Mouse (Mus musculus): ENCODE measurements at regions not wholly inside any gene's neighbourhood (a gene's known extent, or its start where the extent isn't known, plus 50 kb on each side); places are given as distances from the start of the nearest gene placed in this dataset.

GRCm38 (mm10) chr10:96924266-96924672, 307.5 kb downstream of the Btg1 start:
- TF ChIP-seq CTCF (IDR thresholded peaks at IDR 0.05; ENCODE audit: borderline replicate concordance, insufficient read depth, low read depth, low read length): no peak
- no peak for TF ChIP-seq POLR2A (IDR thresholded peaks at IDR 0.05; ENCODE audit: borderline replicate concordance, insufficient read depth, low read length)
- 94% methylated on average over 2 of the region's 2 CpGs for WGBS
- no peak for DNase-seq
- no peaks in the 10 kb centered on the region for H3K27me3 ChIP-seq (ENCODE audit: control insufficient read depth, insufficient read depth, low read length)
- no peak overlapping the region for H3K27ac ChIP-seq (ENCODE audit: insufficient read depth, low read length)
- H3K4me3 ChIP-seq (replicated peaks; ENCODE audit: insufficient read depth, low read depth, low read length): no peak overlapping the region
- H3K4me1 ChIP-seq (ENCODE audit: control insufficient read depth, insufficient read depth, low read length): no peaks in the 10 kb centered on the region

GRCm38 (mm10) chr10:96924722-96925121, 307.9 kb downstream of the Btg1 start:
- TF ChIP-seq POLR2A (IDR thresholded peaks at IDR 0.05; ENCODE audit: borderline replicate concordance, insufficient read depth, low read length): no peak
- no peak for TF ChIP-seq CTCF (IDR thresholded peaks at IDR 0.05; ENCODE audit: borderline replicate concordance, insufficient read depth, low read depth, low read length)
- no peaks in the 10 kb centered on the region for H3K4me1 ChIP-seq (ENCODE audit: control insufficient read depth, insufficient read depth, low read length)
- 89% methylated on average over 4 of the region's 4 CpGs for WGBS
- no peaks in the 10 kb centered on the region for H3K27me3 ChIP-seq (ENCODE audit: control insufficient read depth, insufficient read depth, low read length)
- H3K4me3 ChIP-seq (replicated peaks; ENCODE audit: insufficient read depth, low read depth, low read length): no peak overlapping the region
- no peak overlapping the region for H3K27ac ChIP-seq (ENCODE audit: insufficient read depth, low read length)
- no peak for DNase-seq

- no peak overlapping the region for H3K27ac ChIP-seq (ENCODE audit: insufficient read depth, low read length)
- H3K4me3 ChIP-seq (replicated peaks; ENCODE audit: insufficient read depth, low read depth, low read length): no peak overlapping the region
- no peaks in the 10 kb centered on the region for H3K4me1 ChIP-seq (ENCODE audit: control insufficient read depth, insufficient read depth, low read length)
- 86% methylated on average over 2 of the region's 2 CpGs for WGBS
- no peaks in the 10 kb centered on the region for H3K27me3 ChIP-seq (ENCODE audit: control insufficient read depth, insufficient read depth, low read length)
- no peak for DNase-seq
- TF ChIP-seq CTCF (IDR thresholded peaks at IDR 0.05; ENCODE audit: borderline replicate concordance, insufficient read depth, low read depth, low read length) (no peak), POLR2A (IDR thresholded peaks at IDR 0.05; ENCODE audit: borderline replicate concordance, insufficient read depth, low read length) (no peak)
Observed at GRCm38 (mm10) chr10:96925771-96926170, 309.0 kb downstream of the Btg1 start.

GRCm38 (mm10) chr10:96934661-96935060, 317.9 kb downstream of the Btg1 start:
- DNase-seq: peak; percentile 68 to 77
- Histone ChIP-seq H3K4me3 (replicated peaks; ENCODE audit: insufficient read depth, low read depth, low read length) (no peak overlapping the region), H3K27me3 (ENCODE audit: control insufficient read depth, insufficient read depth, low read length) (no peaks in the 10 kb centered on the region), H3K27ac (ENCODE audit: insufficient read depth, low read length) (no peak overlapping the region), H3K4me1 (ENCODE audit: control insufficient read depth, insufficient read depth, low read length) (no peaks in the 10 kb centered on the region)
- peak; percentile 64; the same call in 1 of the 2 replicates for TF ChIP-seq CTCF (IDR thresholded peaks at IDR 0.05; ENCODE audit: borderline replicate concordance, insufficient read depth, low read depth, low read length)
- no peak for TF ChIP-seq POLR2A (IDR thresholded peaks at IDR 0.05; ENCODE audit: borderline replicate concordance, insufficient read depth, low read length)
- 46% methylated on average over 4 of the region's 4 CpGs for WGBS

- no peak for DNase-seq
- no peaks in the 10 kb centered on the region for H3K27me3 ChIP-seq (ENCODE audit: control insufficient read depth, insufficient read depth, low read length)
- no peaks in the 10 kb centered on the region for H3K4me1 ChIP-seq (ENCODE audit: control insufficient read depth, insufficient read depth, low read length)
- no peak for TF ChIP-seq POLR2A (IDR thresholded peaks at IDR 0.05; ENCODE audit: borderline replicate concordance, insufficient read depth, low read length)
- 64% methylated on average over 6 of the region's 6 CpGs for WGBS
- H3K27ac ChIP-seq (ENCODE audit: insufficient read depth, low read length): no peak overlapping the region
- H3K4me3 ChIP-seq (replicated peaks; ENCODE audit: insufficient read depth, low read depth, low read length): no peak overlapping the region
Observed at GRCm38 (mm10) chr10:96940887-96941518, 324.2 kb downstream of the Btg1 start.

DNA sequence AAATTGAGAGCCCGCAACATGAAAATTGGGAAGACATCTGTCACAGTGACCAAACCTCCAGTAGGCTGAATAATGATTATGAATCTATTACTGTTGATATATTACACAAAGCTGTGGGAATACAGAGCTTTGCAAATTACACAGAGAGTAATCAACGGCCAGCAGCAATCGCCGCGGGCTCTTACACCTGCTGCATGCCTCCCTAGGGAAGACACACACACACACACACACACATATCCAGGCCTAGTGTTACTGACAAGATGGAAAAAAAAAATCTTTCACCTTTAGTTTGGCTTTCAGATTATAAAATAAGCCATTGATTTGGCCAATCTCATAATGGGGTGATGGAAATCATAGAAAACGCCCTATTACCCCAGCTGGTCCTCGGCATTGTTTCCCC, 327.4 kb downstream of the Btg1 start:
- H3K4me1 ChIP-seq (ENCODE audit: control insufficient read depth, insufficient read depth, low read length): no peaks in the 10 kb centered on the region
- no peak overlapping the region for H3K4me3 ChIP-seq (replicated peaks; ENCODE audit: insufficient read depth, low read depth, low read length)
- no peaks in the 10 kb centered on the region for H3K27me3 ChIP-seq (ENCODE audit: control insufficient read depth, insufficient read depth, low read length)
- no peak for TF ChIP-seq POLR2A (IDR thresholded peaks at IDR 0.05; ENCODE audit: borderline replicate concordance, insufficient read depth, low read length)
- no peak for TF ChIP-seq CTCF (IDR thresholded peaks at IDR 0.05; ENCODE audit: borderline replicate concordance, insufficient read depth, low read depth, low read length)
- no peak for DNase-seq
- 88% methylated on average over 7 of the region's 7 CpGs for WGBS
- no peak overlapping the region for H3K27ac ChIP-seq (ENCODE audit: insufficient read depth, low read length)

DNA sequence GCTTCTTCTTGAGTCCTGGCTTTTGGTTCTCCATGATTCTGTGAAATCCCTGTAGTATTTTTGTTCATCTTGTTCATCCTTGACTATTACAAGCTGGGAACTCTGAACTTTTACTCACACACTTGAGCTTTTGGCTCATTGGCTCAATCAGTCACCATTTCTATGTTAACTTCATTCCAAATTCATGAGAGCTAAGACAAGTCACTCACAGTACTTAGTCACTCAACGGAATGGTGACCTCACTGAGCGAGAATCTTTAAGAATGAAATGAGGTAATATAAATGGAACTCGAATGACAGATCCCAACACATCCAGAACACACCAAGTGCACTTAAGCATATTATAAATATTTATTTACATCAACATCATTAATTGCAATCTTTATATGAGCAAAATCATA, 331.2 kb downstream of the Btg1 start:
- Histone ChIP-seq H3K27ac (ENCODE audit: insufficient read depth, low read length) (no peak overlapping the region), H3K4me1 (ENCODE audit: control insufficient read depth, insufficient read depth, low read length) (no peaks in the 10 kb centered on the region), H3K4me3 (replicated peaks; ENCODE audit: insufficient read depth, low read depth, low read length) (no peak overlapping the region), H3K27me3 (ENCODE audit: control insufficient read depth, insufficient read depth, low read length) (no peaks in the 10 kb centered on the region)
- no peak for DNase-seq
- WGBS: 95% methylated on average over 3 of the region's 3 CpGs
- TF ChIP-seq POLR2A (IDR thresholded peaks at IDR 0.05; ENCODE audit: borderline replicate concordance, insufficient read depth, low read length) (no peak), CTCF (IDR thresholded peaks at IDR 0.05; ENCODE audit: borderline replicate concordance, insufficient read depth, low read depth, low read length) (no peak)

- WGBS: 20% methylated on average over 2 of the region's 2 CpGs
- no peak overlapping the region for H3K4me3 ChIP-seq (replicated peaks; ENCODE audit: insufficient read depth, low read depth, low read length)
Observed at GRCm38 (mm10) chr10:96948871-96949270, 332.1 kb downstream of the Btg1 start.

More at GRCm38 (mm10) chr10:96948871-96949270, 332.1 kb downstream of the Btg1 start:
- no peak for TF ChIP-seq POLR2A (IDR thresholded peaks at IDR 0.05; ENCODE audit: borderline replicate concordance, insufficient read depth, low read length)
- no peak for TF ChIP-seq CTCF (IDR thresholded peaks at IDR 0.05; ENCODE audit: borderline replicate concordance, insufficient read depth, low read depth, low read length)
- no peak overlapping the region for H3K27ac ChIP-seq (ENCODE audit: insufficient read depth, low read length)
- H3K4me1 ChIP-seq (ENCODE audit: control insufficient read depth, insufficient read depth, low read length): no peaks in the 10 kb centered on the region
- H3K27me3 ChIP-seq (ENCODE audit: control insufficient read depth, insufficient read depth, low read length): no peaks in the 10 kb centered on the region
- no peak for DNase-seq
